Mouse (Mus musculus) frontal cortex, adult 2 months (tissue): ENCODE results near the gene Hhex. TPM values are rescaled to one million over a fixed set of nuclear protein-coding genes. Genes with fewer than 3 reads are reported as not detected.

Experiments used
- DNase-seq, 2 experiments: peaks; one replicate each; pipeline ENCODE4 v3.0.0; 2022; ENCODE audit warnings: low spot score in 1 of 2; ENCODE audit errors: extremely low spot score in 1 of 2
- polyA plus RNA-seq: library from polyadenylated mRNA; depleted of rRNA; stranded (reverse); fragments of >200 nt; gene quantifications from 2 replicates; pipeline ENCODE4 v1.2.3, GENCODE M21; 2012; rRNA removed

Gene Hhex
- polyA plus RNA-seq, result 2.4 and 3.1 TPM in 2 replicates

DNA sequence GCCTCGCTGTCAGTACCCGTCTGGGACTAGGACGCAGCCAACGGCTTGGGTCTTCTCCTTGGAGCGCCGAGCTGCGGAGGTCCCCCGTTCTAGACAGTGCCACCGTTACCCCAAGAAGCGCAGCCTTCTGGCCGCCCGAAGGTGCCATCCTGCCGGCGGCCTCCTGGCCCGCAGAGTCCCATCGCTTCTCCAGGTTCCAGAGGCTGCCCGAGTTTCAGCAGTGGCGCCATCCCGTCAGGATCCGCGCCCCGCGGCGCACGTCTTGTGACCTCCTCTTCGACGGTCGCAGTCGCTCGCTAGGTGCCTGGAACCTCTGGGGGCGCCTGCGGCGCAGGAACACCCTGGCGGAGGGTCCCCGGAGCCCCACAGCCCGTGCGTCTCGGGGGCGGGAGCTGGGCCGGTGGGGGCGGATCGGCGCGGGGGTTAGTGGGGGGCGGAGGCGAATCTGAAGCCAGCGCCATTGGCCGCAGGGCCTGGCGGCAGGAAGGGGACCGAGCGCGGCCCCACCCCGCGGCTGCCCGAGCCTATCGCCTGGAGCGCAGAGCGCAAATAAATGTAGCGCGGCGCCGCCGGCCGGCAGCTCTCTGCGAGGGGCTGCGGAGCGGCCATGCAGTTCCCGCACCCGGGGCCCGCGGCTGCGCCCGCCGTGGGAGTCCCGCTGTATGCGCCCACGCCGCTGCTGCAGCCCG is at the start of gene Hhex:
TSS of gene Hhex (plus strand) at position 548 of the 689 bp plus-strand sequence.
- no peak for DNase-seq

DNA sequence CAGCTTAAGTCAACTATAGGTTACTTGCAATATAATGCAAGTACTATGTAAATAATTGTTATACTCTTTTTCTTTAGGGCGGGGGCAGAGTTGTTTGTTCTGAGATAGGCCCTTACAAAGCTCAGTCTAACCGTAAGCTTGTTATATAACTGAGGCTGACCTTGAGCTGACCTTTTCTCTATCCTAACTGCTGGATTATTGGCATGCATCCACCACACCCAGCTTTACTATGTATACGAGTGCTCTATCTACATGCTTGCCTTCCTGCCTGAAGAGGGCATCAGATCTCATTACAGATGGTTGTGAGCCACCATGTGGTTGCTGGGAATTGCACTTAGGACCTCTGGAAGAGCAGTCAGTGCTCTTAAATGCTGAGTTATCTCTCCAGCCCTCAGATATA is 48.5 kb upstream of the Hhex start:
- DNase-seq, result no peak

DNA sequence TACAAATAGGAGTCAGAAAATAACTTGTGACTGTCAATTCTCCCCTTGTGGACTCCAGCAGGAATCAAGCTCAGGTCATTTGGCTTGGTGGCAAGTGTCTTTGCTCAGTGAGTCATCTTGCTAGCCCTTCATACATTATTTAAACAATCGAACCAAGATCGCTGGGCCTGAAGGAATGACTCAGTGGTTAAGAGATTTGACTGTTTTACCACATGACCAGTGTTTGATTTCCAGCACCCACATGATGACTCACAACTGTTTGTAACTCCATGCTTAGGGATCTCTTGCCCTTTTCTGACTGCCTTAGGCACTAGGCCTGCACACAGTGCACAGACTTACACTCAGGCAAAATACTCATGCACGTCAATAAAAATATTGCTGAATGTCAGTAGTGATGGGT is 42.7 kb upstream of the Hhex start:
- no peak for DNase-seq

DNA sequence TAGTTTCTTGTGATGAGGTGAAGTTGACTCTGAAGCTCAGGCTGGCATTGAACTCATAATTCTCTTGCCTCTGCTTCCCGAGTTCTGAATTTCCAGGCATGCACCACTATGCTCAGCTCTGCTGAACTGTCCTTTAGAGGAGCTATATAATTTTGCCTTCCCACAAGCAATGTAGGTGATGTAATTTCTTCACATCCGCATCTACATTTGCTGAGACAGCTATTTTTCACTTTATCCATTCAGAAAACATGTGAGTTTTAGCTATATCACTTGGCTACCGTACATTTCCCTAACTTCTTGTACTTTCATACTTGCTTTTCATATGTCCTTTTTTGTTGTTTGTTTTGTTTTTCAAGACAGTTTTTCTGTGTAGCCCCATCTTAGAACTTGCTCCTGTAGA is 38.3 kb upstream of the Hhex start:
- DNase-seq, result no peak

DNA sequence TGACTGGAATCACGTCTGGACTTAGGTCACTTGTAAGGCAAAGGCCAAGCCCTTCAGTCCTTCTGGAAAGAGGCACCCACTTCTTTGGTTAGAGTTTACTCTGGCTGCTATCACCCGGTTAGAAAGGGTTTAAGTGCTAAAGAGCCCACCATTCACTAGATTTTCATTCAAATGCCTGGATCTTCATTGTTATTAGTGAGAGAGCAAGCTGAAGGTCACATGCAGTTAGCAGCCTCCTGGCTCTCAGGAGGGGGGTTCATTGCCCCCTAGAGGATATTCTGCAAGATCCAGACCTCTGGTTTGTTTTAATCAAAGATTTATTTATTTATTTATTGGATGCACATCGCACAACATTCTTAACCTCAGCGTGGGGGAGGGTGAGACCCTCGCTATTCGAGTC is 33.7 kb upstream of the Hhex start:
- DNase-seq, result no peak

DNA sequence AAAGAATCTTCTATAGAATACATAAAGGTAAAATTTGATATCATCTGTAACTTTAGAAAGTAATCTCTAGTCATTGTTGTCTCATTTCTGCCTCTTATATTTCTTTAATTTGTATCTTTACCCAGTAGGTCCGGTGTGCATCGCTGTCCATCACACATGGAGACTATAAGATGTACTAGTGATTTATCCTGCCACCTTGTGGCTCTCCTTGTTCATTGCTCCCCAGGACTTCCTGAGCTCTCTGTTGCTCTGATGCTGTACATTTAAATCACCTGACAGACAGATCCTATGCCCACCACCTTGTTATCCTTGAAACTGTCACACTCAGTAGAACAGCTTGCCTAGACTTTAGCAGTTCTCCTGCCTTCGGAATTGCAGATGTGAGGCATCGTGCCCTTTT is 16.3 kb upstream of the Hhex start:
- peak in 1 of 2 experiments; percentile 69 for DNase-seq

DNA sequence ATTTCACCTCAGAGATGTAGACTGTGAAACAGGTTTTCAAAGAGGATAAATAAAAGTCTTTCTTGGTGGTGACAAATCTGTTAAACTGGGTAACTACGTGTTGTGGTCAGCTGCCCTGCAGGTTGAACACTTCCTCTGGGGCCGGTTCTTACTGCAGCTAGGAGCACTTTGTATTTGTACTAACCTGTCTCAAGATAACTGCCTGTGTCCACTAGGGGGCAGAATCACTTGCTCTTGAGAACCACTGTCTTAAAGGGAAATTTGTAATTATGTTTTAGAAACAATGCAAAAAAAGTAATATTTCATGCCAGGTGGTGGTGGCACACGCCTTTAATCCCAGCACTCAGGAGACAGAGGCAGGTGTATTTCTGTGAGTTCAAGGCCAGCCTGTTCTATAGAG is 15.0 kb upstream of the Hhex start:
- peak in 1 of 2 experiments; percentile 72 for DNase-seq

DNA sequence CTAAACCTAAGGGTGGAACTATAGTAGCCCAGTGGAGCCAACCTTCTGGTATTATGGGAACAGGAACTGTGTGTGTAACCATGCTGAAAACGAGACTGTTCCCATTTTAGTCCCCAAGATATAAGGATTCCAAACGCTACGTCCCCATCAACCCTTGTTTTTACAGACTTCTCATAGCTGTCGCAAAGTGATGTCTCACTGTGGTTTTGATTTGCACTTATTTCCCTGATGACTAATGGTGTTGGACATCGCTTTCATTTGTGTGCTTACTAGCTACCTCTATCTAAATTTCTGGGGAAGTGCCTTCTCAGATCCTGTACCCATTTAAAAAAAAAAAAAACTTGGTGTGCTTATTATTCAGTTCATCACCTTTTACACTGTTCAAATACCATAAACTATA is 6.0 kb upstream of the Hhex start:
- no peak for DNase-seq

DNA sequence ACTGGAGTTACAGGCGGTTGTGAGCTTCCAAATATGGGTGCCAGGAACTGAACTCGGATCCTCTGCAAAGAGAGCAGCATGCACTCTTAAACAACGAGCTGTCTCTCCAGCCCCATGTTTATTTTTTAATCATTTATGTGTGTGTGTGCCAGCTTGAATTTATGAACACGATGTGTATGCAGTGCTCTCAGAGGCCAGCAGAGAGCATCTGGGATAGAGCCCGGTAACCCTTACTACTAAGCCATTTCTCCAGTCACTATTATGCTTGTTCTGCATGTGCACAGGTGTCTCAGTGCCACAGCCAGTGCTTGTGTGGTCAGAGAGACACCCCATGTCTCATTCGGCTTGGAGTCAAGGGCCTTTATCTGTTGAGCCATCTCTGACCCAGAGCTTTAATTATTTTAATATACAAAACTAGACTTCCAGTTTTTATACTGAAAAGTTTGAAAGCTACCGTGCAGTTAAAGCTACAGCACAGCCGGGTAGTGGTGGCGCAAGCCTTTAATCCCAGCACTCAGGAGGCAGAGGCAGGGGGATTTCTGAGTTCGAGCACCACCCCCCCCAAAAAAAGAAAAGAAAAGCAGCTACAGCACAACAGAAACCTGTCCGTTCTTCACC is 3.4 kb upstream of the Hhex start:
- DNase-seq, result no peak

DNA sequence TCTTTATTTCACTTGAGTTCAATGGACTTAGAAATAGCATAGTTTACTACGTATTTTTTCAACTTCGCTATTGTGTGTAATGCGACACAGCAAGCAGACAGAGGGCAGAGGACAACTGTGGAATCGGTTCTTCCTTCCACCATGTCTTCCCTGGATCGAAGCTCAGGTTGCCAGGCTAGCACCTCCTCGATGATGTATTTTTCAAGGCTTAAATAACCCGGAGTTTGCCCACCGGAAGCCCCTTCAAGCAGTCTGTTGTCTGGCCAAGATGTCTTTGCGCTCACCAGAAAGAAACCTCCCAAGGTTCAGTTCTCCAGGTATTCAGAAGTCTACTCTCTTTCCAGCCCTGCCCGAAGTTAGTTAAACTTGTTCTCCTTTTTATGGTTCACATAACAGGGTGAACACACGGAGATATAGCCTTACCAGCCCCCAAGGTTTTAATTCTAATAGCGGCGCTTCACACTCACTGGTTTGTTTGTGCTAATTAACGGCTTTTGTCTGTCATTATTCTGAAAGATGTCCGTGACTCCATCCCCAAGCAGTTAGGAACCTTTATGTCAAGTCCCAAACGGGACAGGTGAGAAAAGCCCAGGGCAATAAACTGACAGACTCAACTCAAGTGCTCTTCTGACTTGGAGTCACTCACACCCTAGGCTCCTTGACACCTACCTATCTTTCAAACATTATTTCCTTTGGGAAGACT is 1.6 kb upstream of the Hhex start:
- no peak for DNase-seq

DNA sequence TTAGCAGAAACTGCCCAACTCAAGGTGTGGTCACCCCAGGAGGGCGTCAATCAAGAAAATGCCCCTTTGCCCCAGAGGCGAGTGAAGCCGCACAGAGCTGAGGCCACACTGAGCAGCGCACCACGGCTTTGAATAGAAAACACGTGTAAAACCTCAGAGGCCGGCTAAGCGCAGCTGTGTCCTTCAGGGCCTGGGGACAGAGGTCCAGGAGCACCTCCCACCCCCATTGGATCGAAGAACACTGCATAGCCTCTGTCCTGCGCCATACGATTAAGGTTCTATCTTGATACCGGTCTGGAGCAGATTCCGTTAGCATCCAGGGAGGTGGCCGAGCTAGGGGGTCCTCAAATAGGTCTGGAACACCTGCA is 731 bp upstream of the Hhex start:
- DNase-seq, result no peak

DNA sequence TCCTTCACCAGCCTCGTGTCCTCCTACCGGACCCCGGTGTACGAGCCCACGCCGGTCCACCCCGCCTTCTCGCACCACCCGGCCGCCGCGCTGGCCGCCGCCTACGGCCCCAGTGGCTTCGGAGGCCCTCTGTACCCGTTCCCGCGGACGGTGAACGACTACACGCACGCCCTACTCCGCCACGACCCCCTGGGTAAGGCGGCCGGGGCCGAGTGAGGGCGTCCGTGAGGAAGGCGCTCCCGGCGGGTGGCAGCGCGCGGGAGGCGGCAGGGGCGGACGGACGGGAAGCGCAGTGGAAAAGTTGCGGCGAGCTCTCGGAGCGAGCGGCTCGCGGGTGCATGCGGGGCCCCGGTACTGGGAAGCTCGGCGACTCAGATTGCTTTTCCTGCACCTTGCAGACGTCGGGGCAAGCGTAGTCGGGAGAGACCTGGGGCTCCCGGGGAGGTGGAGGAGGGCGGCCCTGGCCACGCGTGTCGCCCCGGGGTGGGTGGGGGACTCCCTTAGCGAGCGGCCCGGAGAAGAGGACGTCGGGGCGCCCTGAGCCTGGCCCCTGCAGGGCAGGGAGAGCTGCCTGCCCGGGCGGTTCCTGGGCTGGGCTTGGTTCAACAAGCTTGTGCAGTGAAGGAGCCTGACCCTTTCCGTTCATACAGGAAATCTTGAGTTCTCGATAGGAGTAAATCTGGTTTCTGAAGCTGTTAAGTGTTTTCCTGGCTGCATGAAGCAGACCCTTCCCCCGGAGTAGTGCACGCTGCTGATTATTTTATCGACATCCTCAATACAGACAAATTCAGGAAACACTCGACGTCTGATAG is 637 bp downstream of the Hhex start:
- DNase-seq, result no peak

DNA sequence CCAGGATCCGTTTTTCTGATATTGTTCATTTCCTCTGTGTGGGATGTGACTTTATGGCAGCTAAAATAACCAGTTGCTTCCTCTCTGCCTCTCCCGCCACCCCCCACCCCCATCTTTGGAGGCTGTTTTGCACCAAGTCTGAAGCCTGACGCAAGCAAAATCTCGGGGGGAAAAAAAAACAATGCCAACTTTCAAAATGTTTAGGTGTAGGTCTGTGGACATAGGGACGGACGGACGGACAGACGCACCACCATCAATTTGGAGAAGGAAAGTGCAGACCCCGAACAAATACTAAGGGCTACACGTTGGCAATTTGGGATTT is 1.2 kb downstream of the Hhex start:
- DNase-seq, result no peak

DNA sequence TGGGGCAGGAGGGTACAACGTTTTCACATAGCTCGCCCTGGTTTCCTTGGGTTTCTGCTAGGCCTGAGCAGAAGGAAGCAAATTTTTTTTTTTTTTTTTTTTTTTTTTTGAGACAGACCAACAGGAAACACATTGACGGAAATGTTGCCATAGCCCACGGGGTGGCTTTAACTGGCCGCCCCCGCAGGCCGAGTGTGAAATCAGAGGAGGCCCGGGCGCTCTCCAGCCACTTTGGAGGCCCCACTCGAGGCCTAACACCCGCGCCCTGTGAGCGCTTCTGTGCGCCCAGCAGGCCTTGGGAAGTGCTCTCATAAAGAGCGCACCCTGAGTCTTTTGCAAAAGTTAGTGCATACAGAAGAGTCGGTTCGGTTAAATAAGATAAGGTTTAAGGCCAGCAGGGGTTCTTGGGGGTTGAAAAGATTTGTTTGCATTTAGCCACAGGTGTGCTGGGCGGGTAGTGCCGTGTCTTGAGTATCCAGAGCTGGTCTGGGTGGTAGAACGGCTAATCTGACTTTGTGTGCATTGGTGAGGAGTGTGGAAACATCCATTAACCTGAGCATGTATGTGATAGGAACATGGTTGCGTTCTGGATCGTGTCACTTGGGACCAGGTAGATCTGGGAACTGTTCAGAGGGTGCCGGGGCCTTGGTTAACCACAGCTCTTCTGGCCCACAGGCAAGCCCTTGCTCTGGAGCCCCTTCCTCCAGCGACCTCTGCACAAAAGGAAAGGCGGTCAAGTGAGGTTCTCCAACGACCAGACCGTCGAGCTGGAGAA is 2.1 kb downstream of the Hhex start:
- DNase-seq, result no peak

DNA sequence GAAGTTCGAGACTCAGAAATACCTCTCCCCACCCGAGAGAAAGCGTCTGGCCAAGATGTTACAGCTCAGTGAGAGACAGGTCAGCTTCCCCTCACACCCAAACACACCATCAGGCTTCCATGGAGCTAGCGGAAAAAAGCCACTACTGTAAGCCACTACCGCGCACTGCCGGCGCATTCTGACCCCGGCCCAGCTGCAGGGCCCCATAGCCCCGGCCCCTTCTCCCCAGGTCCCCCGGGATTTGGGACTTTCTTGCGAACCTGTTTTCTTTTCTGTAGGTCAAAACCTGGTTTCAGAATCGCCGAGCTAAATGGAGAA is 2.6 kb downstream of the Hhex start:
- no peak for DNase-seq

DNA sequence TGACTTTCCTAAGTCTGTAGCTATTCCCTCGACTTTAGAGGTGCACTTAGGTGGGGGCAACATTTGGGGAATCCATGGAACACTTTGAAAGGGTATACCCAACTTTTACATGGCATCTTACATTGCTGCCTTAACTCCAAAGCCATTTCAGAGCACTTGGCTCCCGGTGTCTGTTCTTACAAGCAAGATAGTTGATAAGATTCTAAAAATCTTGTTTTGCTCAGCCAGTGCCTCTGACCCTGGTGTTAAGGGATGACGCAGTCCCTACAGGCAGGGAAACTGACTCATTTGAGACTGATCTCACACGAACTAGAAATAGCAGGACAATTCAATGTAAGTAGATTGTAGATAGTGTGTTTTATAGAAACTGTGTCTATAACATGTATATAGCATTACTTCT is 5.6 kb downstream of the Hhex start:
- DNase-seq, result no peak

DNA sequence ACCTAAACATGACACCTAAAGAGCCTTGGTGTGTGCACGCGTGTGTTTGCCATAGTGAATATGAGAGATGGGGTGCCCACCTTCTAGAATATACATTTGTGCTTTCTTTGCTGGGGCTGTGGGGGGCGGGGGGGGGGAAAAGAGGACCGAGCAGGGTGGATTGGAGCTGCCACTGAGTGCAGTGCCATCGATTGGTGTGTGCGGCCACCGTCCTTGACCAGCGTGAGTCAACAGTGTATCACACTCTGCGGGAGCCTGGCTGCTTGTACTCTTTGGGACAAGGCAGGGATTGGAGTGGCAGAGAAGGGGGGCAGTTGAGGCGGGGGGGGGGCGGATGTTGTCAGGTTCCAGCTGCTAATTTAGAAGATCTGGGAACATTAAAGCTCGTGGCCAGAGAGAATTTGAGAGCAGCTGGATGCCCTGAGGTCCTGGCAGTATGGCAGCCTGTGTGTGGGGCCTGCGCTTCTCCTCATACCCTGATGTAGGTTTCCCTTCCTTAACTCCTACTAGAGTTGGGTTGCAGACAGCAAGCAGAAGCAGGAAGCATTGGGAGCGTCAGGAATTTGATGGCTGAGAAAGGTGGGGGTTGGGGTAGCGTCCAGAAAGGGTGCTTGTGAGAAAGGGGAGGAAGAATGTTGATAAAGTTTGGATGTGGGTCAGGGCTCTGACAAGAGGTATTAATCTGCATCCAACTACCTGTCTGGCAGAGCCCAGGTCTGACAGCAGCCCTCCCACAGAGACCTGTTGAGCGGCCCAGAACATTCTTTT is 6.3 kb downstream of the Hhex start:
- no peak for DNase-seq

DNA sequence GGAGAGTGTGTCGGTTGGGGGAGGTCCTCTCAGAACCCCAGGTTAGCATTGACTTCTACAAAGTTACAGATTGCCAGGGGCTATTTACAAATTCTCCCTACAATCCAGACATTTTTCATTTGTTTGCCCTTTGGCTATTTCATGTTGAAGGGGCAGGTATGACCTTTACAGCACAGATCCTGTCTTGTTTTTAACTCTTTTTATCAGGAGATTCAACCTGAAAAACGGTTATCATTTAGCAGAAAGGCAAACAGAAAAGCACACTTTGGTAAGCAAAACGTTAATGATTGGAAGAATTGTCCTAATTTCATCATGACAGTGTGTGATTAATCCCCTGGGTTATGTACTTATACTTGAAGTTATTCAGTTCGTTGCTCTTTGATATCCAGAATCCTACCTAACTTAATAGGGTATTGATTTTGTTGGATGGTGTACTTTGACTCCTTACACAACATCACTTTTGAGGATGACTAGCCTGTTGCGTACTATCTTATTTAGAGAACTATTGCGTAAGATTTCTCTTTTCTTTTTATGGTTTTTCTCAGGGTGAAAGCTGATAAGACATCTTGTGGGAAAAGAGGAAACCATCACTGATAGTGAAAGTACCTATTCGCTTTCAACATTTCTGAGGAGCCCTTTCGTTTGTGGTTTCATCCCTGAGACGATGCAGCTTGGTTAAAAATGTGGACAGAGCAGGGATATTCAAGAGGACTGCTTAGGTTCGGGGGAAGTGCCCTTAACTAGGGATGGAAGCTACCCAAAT is 8.1 kb downstream of the Hhex start:
- DNase-seq, result no peak

DNA sequence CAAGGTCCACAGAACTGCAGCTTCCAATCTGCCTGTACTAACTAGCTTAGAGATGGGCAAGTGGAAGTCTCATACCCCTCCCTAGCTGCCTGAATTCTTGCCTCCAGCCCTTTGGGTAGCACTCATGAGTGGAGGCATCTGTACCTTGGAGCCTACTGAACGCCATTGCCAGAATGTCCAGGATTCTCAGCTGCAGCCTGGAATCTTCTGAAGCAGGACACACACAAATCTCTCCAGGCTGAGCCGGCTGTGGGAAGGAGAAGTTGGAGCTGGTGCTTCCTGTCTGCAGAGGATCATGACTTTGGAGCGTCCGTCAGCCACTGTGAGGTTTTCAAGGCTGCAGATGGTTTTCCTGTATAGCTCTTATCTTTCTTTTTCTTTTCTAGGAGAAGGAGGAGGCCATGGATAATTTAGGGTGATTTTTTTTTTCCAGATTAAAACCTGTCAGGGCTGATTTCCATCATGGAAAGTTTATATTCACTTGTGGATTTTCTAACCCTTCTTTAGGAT is 9.1 kb downstream of the Hhex start:
- no peak for DNase-seq
